Comparison of ENCODE assay signal across 8 mouse cellular contexts in the genomic region with DNA sequence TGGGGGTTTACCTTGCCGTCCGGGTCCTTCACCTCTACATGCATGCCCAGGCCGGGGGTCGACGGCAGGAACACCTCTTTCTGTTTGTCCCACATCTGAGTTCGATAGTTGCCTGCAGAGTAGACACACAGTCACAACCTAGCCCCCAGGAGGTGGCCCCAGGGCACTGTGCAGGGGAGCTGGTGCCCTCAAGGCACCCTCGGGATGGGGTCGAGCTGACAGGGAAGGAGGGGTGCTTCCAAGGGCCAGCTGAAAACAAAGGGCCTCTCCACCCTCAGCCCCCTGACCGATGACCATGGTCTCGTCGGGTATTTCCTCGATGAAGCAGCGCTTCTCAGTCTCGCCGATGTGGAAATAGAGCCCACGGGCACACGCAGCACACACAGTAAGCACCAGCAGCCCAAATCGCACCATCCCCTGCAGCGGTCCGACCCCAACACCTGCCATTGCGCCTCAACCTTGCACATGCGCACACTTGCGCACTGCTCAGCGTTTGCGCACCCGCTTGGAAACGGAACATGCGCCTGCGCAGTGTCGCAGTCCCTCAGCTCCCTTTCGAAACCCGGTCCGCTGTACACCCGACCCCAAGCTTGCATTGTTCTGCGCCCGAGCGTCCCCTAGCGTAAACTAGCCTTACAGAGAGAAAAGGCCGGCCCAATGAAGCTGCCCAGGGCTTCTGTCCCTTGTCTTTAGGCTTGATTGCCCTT. TPM values are rescaled to one million over a fixed set of nuclear protein-coding genes. Genes with fewer than 3 reads are reported as not detected.
A peak's percentile ranks its signal among the peaks of the same experiment; 100 is the strongest.
DNase-seq lines count a peak whose midpoint lies in the region; ATAC-seq lines count a peak whose summit lies in the region.

A gene (minus strand): TSS at position 484 of the 707 bp plus-strand sequence.

- ATAC-seq in hindbrain, embryonic 15.5 days (ENCODE audit: low FRiP score, low read depth), result peak; percentile 98

- H3K9me3 ChIP-seq in hindbrain, embryonic 15.5 days, result no peaks in the 10 kb centered on the region

- DNase-seq in T-cell, adult 2 months (ENCODE audit: low spot score), result peak; percentile 96
- peak; percentile 99 to 100 for DNase-seq in cerebellum, postnatal 36 days
- DNase-seq in frontal cortex, postnatal 36 days (ENCODE audit: low spot score in 2 of 2), result peak; percentile 98
- DNase-seq in left cerebral cortex, adult 11 months (ENCODE audit: low spot score), result peak; percentile 93
- DNase-seq in lung, postnatal 4 days, result peak; percentile 98 to 99
- peak; percentile 97 for DNase-seq in retina, postnatal 7 days (ENCODE audit: low read depth, low spot score)
- DNase-seq in urinary bladder, adult 2 months (ENCODE audit: low spot score), result peak; percentile 89

- peak within 1 kb of the TSS; percentile 96 for H3K9ac ChIP-seq in hindbrain, embryonic 15.5 days

- peaks cover 14% of the 10 kb centered on the region for H3K36me3 ChIP-seq in hindbrain, embryonic 15.5 days

- H3K4me1 ChIP-seq in hindbrain, embryonic 15.5 days (replicated peaks), result peaks cover 30% of the 10 kb centered on the region

- 0% methylated on average over 39 of the region's 39 CpGs for WGBS in hindbrain, embryonic 15.5 days

- peak within 1 kb of the TSS; percentile 96 for H3K4me3 ChIP-seq in hindbrain, embryonic 15.5 days

- H3K27me3 ChIP-seq in hindbrain, embryonic 15.5 days, result no peaks in the 10 kb centered on the region

- peak within 1 kb of the TSS; percentile 87 for H3K4me2 ChIP-seq in hindbrain, embryonic 15.5 days

- peak within 1 kb of the TSS; percentile 85 for H3K27ac ChIP-seq in hindbrain, embryonic 15.5 days (replicated peaks)

RNA-seq across cellular contexts. Expression of the gene that starts here (rescaled TPM):
- 116 TPM in 2 replicates for polyA plus RNA-seq in hindbrain, embryonic 15.5 days (2015; fragmentation: Nextera tagmentation; extraction: Ambion mirVana)
- 83.0 and 98.1 TPM in 2 replicates for polyA plus RNA-seq in urinary bladder, adult 2 months (2012; rRNA removed)

Comparison
In these comparisons a context has a peak if more than half of its experiments do, and no peak if none do; other contexts are left out.
1. Peak in every context shown above with its lines: DNase-seq, ATAC-seq, H3K4me3 ChIP-seq and H3K27ac ChIP-seq.